In the genomic region with DNA sequence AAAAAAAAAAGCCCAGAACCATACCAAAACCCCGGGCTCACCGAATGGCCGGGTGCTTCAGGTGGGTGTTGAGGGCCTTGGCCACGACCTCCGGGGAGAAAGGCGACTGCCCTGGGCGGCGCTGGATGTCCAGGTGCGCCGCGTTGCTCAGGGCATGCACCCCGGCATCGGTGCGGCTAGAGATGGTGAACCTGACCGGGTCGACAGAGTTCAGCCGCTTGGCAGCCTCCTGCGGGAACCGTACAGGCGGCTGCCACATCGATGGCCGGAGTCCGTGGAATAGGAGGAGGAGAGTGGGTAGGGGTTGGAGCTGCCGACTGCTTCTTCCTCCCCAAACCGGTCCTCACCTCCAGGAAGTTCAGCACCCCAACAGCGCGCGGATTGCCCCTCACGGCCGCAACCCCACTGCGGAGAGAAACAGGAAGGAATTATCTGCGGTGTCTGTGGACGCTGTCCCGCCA, we compare ENCODE assay signal across 8 mouse cellular contexts. TPM values are rescaled to one million over a fixed set of nuclear protein-coding genes. Genes with fewer than 3 reads are reported as not detected.
A peak's percentile ranks its signal among the peaks of the same experiment; 100 is the strongest.
DNase-seq lines count a peak whose midpoint lies in the region; ATAC-seq and TF ChIP-seq lines count a peak whose summit lies in the region.

No protein-coding gene starts in this region.

- under 1% methylated on average over 34 of the region's 34 CpGs for WGBS in thymus, adult 2 months
- WGBS in neural tube, embryonic 13.5 days: under 1% methylated on average over 34 of the region's 34 CpGs

- peaks cover 57% of the 10 kb centered on the region for H3K36me3 ChIP-seq in erythroblast, embryonic 14.5 days (ENCODE audit: control insufficient read depth)
- peaks cover 24% of the 10 kb centered on the region for H3K36me3 ChIP-seq in thymus, adult 2 months (ENCODE audit: control insufficient read depth, insufficient read depth, low read length)
- peaks cover 42% of the 10 kb centered on the region for H3K36me3 ChIP-seq in neural tube, embryonic 13.5 days

- no peaks in the 10 kb centered on the region for H3K27me3 ChIP-seq in erythroblast, embryonic 14.5 days (ENCODE audit: control insufficient read depth)
- no peaks in the 10 kb centered on the region for H3K27me3 ChIP-seq in thymus, adult 2 months (ENCODE audit: control insufficient read depth, insufficient read depth, low read length)
- no peaks in the 10 kb centered on the region for H3K27me3 ChIP-seq in neural tube, embryonic 13.5 days

- H3K9ac ChIP-seq in neural tube, embryonic 13.5 days: peak overlapping the region; percentile 94

- peak overlapping the region; percentile 89 for H3K4me3 ChIP-seq in erythroblast, embryonic 14.5 days (replicated peaks)
- H3K4me3 ChIP-seq in thymus, adult 2 months (ENCODE audit: control insufficient read depth, insufficient read depth, low read length): peak overlapping the region; percentile 69
- H3K4me3 ChIP-seq in neural tube, embryonic 13.5 days: peak overlapping the region; percentile 88

- peak overlapping the region; percentile 99 for H3K4me2 ChIP-seq in neural tube, embryonic 13.5 days

- ATAC-seq in erythroblast, adult 5-6 weeks (replicated peaks; ENCODE audit: low FRiP score, poor library complexity, severe bottlenecking): no peak
- no peak for ATAC-seq in neural tube, embryonic 13.5 days (ENCODE audit: low read depth)
- ATAC-seq in frontal cortex, adult (ENCODE audit: low TSS enrichment): no peak
- ATAC-seq in erythroid progenitor cell, adult 5-6 weeks (replicated peaks; ENCODE audit: low FRiP score, poor library complexity, severe bottlenecking): no peak

- H3K4me1 ChIP-seq in erythroblast, embryonic 14.5 days (ENCODE audit: control insufficient read depth): peaks cover 57% of the 10 kb centered on the region
- H3K4me1 ChIP-seq in thymus, adult 2 months (replicated peaks; ENCODE audit: control insufficient read depth, insufficient read depth, low read length): peaks cover 32% of the 10 kb centered on the region
- peaks cover 52% of the 10 kb centered on the region for H3K4me1 ChIP-seq in neural tube, embryonic 13.5 days (replicated peaks)

- no peak for DNase-seq in thymus, adult 2 months
- no peak for DNase-seq in thymus, postnatal 14 days
- DNase-seq in kidney, postnatal 25 days: peak; percentile 30 to 55

- no peaks in the 10 kb centered on the region for H3K9me3 ChIP-seq in erythroblast, embryonic 14.5 days (ENCODE audit: control insufficient read depth, low read length)
- H3K9me3 ChIP-seq in neural tube, embryonic 13.5 days: no peaks in the 10 kb centered on the region

- TF ChIP-seq POLR2A in thymus, adult 2 months (IDR thresholded peaks at IDR 0.05; ENCODE audit: control insufficient read depth, extremely low read depth, insufficient read depth, low read length, poor library complexity): no peak

- H3K27ac ChIP-seq in thymus, adult 2 months (ENCODE audit: control insufficient read depth, insufficient read depth, low read length): no peak overlapping the region
- peak overlapping the region; percentile 100 for H3K27ac ChIP-seq in neural tube, embryonic 13.5 days (replicated peaks)

- TF ChIP-seq CTCF in thymus, adult 2 months (IDR thresholded peaks at IDR 0.05; ENCODE audit: borderline replicate concordance, control insufficient read depth, extremely low read depth, insufficient read depth, low read length, poor library complexity): no peak

RNA-seq across cellular contexts. Expression of a gene that starts 0.5 kb away (rescaled TPM):
- 2.1 and 3.5 TPM in 2 replicates for polyA plus RNA-seq in erythroblast, embryonic 14.5 days (2012)
- total RNA-seq in erythroblast, adult 5-6 weeks (2015; ENCODE audit: low replicate concordance): 2.3 and 5.9 TPM in 2 replicates
- total RNA-seq in erythroblast, adult 5-6 weeks (2017; ENCODE audit: low replicate concordance): 2.2 and 5.3 TPM in 2 replicates
- 83.2 and 91.1 TPM in 2 replicates for polyA plus RNA-seq in thymus, adult 2 months (2012; rRNA removed)
- polyA plus RNA-seq in neural tube, embryonic 13.5 days (2015; fragmentation: Nextera tagmentation; extraction: Ambion mirVana): 51.5 and 55.4 TPM in 2 replicates
- 2.2 and 5.4 TPM in 2 replicates for total RNA-seq in erythroid progenitor cell, adult 5-6 weeks (2015; ENCODE audit: low replicate concordance)
- total RNA-seq in erythroid progenitor cell, adult 5-6 weeks (2017; ENCODE audit: low replicate concordance): 4.6 and 9.8 TPM in 2 replicates

RNA-seq across cellular contexts. Expression of a gene that starts 0.6 kb away (rescaled TPM):
- polyA plus RNA-seq in erythroblast, embryonic 14.5 days (2012): 3.8 and 4.1 TPM in 2 replicates
- total RNA-seq in erythroblast, adult 5-6 weeks (2015; ENCODE audit: low replicate concordance): 5.6 and 10.0 TPM in 2 replicates
- total RNA-seq in erythroblast, adult 5-6 weeks (2017; ENCODE audit: low replicate concordance): 4.3 and 23.7 TPM in 2 replicates
- 77.6 and 86.1 TPM in 2 replicates for polyA plus RNA-seq in thymus, adult 2 months (2012; rRNA removed)
- 68.4 and 72.3 TPM in 2 replicates for polyA plus RNA-seq in neural tube, embryonic 13.5 days (2015; fragmentation: Nextera tagmentation; extraction: Ambion mirVana)
- total RNA-seq in erythroid progenitor cell, adult 5-6 weeks (2015; ENCODE audit: low replicate concordance): 30.2 and 49.0 TPM in 2 replicates
- 31.5 and 42.0 TPM in 2 replicates for total RNA-seq in erythroid progenitor cell, adult 5-6 weeks (2017; ENCODE audit: low replicate concordance)

RNA-seq across cellular contexts. Expression of a gene that starts 21.7 kb away (rescaled TPM):
- polyA plus RNA-seq in erythroblast, embryonic 14.5 days (2012): 0.94 and 1.8 TPM in 2 replicates
- 5.6 and 10.0 TPM in 2 replicates for total RNA-seq in erythroblast, adult 5-6 weeks (2015; ENCODE audit: low replicate concordance)
- 7.8 and 8.5 TPM in 2 replicates for total RNA-seq in erythroblast, adult 5-6 weeks (2017; ENCODE audit: low replicate concordance)
- 107 and 108 TPM in 2 replicates for polyA plus RNA-seq in thymus, adult 2 months (2012; rRNA removed)
- polyA plus RNA-seq in neural tube, embryonic 13.5 days (2015; fragmentation: Nextera tagmentation; extraction: Ambion mirVana): 63.7 and 69.8 TPM in 2 replicates
- 14.7 and 28.8 TPM in 2 replicates for total RNA-seq in erythroid progenitor cell, adult 5-6 weeks (2015; ENCODE audit: low replicate concordance)
- total RNA-seq in erythroid progenitor cell, adult 5-6 weeks (2017; ENCODE audit: low replicate concordance): 7.9 and 33.2 TPM in 2 replicates

RNA-seq across cellular contexts. Expression of a gene that starts 21.8 kb away (rescaled TPM):
- polyA plus RNA-seq in erythroblast, embryonic 14.5 days (2012): 0.17 and 0.55 TPM in 2 replicates
- total RNA-seq in erythroblast, adult 5-6 weeks (2015; ENCODE audit: low replicate concordance): 1.5 and 1.7 TPM in 2 replicates
- total RNA-seq in erythroblast, adult 5-6 weeks (2017; ENCODE audit: low replicate concordance): 2.5 and 6.4 TPM in 2 replicates
- 31.9 and 32.2 TPM in 2 replicates for polyA plus RNA-seq in thymus, adult 2 months (2012; rRNA removed)
- 21.1 and 25.2 TPM in 2 replicates for polyA plus RNA-seq in neural tube, embryonic 13.5 days (2015; fragmentation: Nextera tagmentation; extraction: Ambion mirVana)
- total RNA-seq in erythroid progenitor cell, adult 5-6 weeks (2015; ENCODE audit: low replicate concordance): 3.4 and 9.4 TPM in 2 replicates
- 5.6 and 12.6 TPM in 2 replicates for total RNA-seq in erythroid progenitor cell, adult 5-6 weeks (2017; ENCODE audit: low replicate concordance)

RNA-seq across cellular contexts. Expression of a gene that starts 27.9 kb away (rescaled TPM):
- polyA plus RNA-seq in erythroblast, embryonic 14.5 days (2012): not detected in 2 replicates
- total RNA-seq in erythroblast, adult 5-6 weeks (2015; ENCODE audit: low replicate concordance): not detected in 2 replicates
- 0.14 and 0.85 TPM in 2 replicates for total RNA-seq in erythroblast, adult 5-6 weeks (2017; ENCODE audit: low replicate concordance)
- polyA plus RNA-seq in thymus, adult 2 months (2012; rRNA removed): 2.7 and 3.0 TPM in 2 replicates
- polyA plus RNA-seq in neural tube, embryonic 13.5 days (2015; fragmentation: Nextera tagmentation; extraction: Ambion mirVana): 0.45 and 0.72 TPM in 2 replicates
- 0.84 and 1.1 TPM in 2 replicates for total RNA-seq in erythroid progenitor cell, adult 5-6 weeks (2015; ENCODE audit: low replicate concordance)
- 0.26 and 2.3 TPM in 2 replicates for total RNA-seq in erythroid progenitor cell, adult 5-6 weeks (2017; ENCODE audit: low replicate concordance)

Comparison
In these comparisons a context has a peak if more than half of its experiments do, and no peak if none do; other contexts are left out.
1. DNase-seq: peak in kidney, postnatal 25 days (2 of 2); none in thymus, adult 2 months (single experiment) and thymus, postnatal 14 days (single experiment).
2. RNA of a gene that starts 0.5 kb away (polyA plus RNA-seq): 83.2 to 91.1 TPM in thymus, adult 2 months and 51.5 to 55.4 TPM in neural tube, embryonic 13.5 days; 2.1 to 3.5 TPM in erythroblast, embryonic 14.5 days; every median in the first group is over 10 times any median in the second.
3. RNA of a gene that starts 0.6 kb away (polyA plus RNA-seq): 77.6 to 86.1 TPM in thymus, adult 2 months and 68.4 to 72.3 TPM in neural tube, embryonic 13.5 days; 3.8 to 4.1 TPM in erythroblast, embryonic 14.5 days; every median in the first group is over 10 times any median in the second.
4. RNA of a gene that starts 21.7 kb away (polyA plus RNA-seq): 107 to 108 TPM in thymus, adult 2 months and 63.7 to 69.8 TPM in neural tube, embryonic 13.5 days; 0.94 to 1.8 TPM in erythroblast, embryonic 14.5 days; every median in the first group is over 10 times any median in the second.
5. Peak in every context shown above with its lines, with median percentiles within 50 percentile points of each other: H3K4me3 ChIP-seq.